Mouse (Mus musculus): Measurements from ENCODE around the gene Rabgap1.

DNA sequence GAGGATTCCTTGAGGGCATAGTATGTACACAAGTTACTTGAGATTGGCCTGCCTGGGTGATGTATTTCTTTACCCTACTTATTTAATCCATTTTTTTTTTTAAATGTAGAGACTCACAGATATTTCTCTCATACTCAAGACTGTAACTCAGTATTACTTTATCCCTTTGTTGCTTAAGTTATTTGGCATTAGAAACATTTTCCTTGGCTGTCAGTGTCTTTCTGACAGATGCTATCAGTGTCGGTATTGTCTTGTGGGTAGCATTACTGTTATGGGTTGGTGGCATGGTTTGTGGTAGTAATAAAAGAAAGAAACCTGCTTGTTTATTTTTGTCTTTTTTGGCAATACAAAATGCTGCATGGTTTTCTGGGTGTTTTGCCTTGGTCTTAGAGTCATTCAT lies 87.7 kb downstream of the Rabgap1 start:
- TF ChIP-seq MAX (IDR thresholded peaks at IDR 0.05; ENCODE audit: low read length): no peak
- TF ChIP-seq UBTF (IDR thresholded peaks at IDR 0.05; ENCODE audit: borderline replicate concordance, insufficient read depth, low read depth, low read length): no peak
- no peak for TF ChIP-seq POLR2AphosphoS2 (IDR thresholded peaks at IDR 0.05; ENCODE audit: low read length)
- no peak for TF ChIP-seq CTCF (IDR thresholded peaks at IDR 0.05 in 2 of 3, conservative IDR thresholded peaks at IDR 0.05 in 1 of 3; ENCODE audit: control insufficient read depth in 1 of 3, insufficient read depth in 1 of 3, low read depth in 2 of 3, low read length in 3 of 3, poor library complexity in 1 of 3, severe bottlenecking in 1 of 3)
- TF ChIP-seq E2F4 (IDR thresholded peaks at IDR 0.05; ENCODE audit: borderline replicate concordance, low read depth, low read length): no peak
- no peak for TF ChIP-seq CHD1 (IDR thresholded peaks at IDR 0.05; ENCODE audit: low read depth, low read length)
- no peak for TF ChIP-seq CHD2 (IDR thresholded peaks at IDR 0.05; ENCODE audit: low read length)
- TF ChIP-seq POLR2A (IDR thresholded peaks at IDR 0.05; ENCODE audit: control insufficient read depth in 1 of 2, insufficient read depth in 1 of 2, low read depth in 1 of 2, low read length in 2 of 2, poor library complexity in 1 of 2): no peak
- TF ChIP-seq JUND (IDR thresholded peaks at IDR 0.05; ENCODE audit: low read depth, low read length): no peak

Data from MEL (cell line).